ENCODE assay signal across 8 mouse cellular contexts in the genomic region with DNA sequence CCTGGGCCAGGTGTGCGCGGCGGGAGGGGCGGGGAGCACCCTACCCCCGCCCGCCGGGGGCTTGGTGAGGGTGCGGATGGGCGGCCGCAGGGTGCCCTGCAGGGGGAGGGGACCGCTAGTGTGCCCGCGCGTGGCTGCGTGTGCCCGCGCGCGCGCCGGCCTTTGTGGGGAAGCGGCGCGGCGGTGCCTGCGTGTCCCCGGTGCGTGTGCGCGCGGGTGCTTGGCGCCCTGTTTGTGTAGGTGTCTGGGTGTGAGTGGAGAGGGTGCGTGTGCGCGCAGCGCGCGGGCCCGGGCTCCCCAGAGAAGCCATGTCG. TPM values are rescaled to one million over a fixed set of nuclear protein-coding genes. Genes with fewer than 3 reads are reported as not detected.
A peak's percentile ranks its signal among the peaks of the same experiment; 100 is the strongest.
DNase-seq lines count a peak whose midpoint lies in the region; ATAC-seq lines count a peak whose summit lies in the region.

No protein-coding gene starts in this region.

- peak; percentile 82 for DNase-seq in layer of hippocampus, adult 11-12 months (ENCODE audit: low spot score)
- DNase-seq in layer of hippocampus, adult 9-10 months (ENCODE audit: low spot score): no peak
- peak; percentile 76 to 81 for DNase-seq in cerebellum, adult 18-20 months
- peak; percentile 70 to 71 for DNase-seq in frontal cortex, postnatal 10 days (ENCODE audit: low spot score in 2 of 2)
- peak; percentile 62 for DNase-seq in limb, embryonic 10.5 days (ENCODE audit: low spot score)
- DNase-seq in urinary bladder, adult 18-20 months (ENCODE audit: low spot score in 2 of 2): no peak
- no peak for DNase-seq in gastrocnemius, adult 18-20 months (ENCODE audit: low spot score)

- H3K27me3 ChIP-seq in limb, embryonic 10.5 days (ENCODE audit: low read depth, poor library complexity, severe bottlenecking): peaks cover 10% of the 10 kb centered on the region; the same call in 1 of the 2 replicates
- no peaks in the 10 kb centered on the region; the same call in 1 of the 2 replicates for H3K27me3 ChIP-seq in neural tube, embryonic 13.5 days

- H3K27ac ChIP-seq in limb, embryonic 10.5 days: peak overlapping the region; percentile 96
- H3K27ac ChIP-seq in neural tube, embryonic 13.5 days (replicated peaks): peak overlapping the region; percentile 99

- H3K9ac ChIP-seq in neural tube, embryonic 13.5 days: peak overlapping the region; percentile 98

- H3K4me1 ChIP-seq in limb, embryonic 10.5 days: peaks cover 82% of the 10 kb centered on the region
- H3K4me1 ChIP-seq in neural tube, embryonic 13.5 days (replicated peaks): peaks cover 66% of the 10 kb centered on the region

- peak overlapping the region; percentile 95 for H3K4me3 ChIP-seq in limb, embryonic 10.5 days
- peak overlapping the region; percentile 93 for H3K4me3 ChIP-seq in neural tube, embryonic 13.5 days

- no peak for ATAC-seq in neural tube, embryonic 13.5 days (ENCODE audit: low read depth)

- H3K9me3 ChIP-seq in limb, embryonic 10.5 days (replicated peaks): no peaks in the 10 kb centered on the region
- no peaks in the 10 kb centered on the region for H3K9me3 ChIP-seq in neural tube, embryonic 13.5 days

- 1% methylated on average over 40 of the region's 40 CpGs for WGBS in limb, embryonic 10.5 days
- WGBS in neural tube, embryonic 13.5 days: 1% methylated on average over 30 of the region's 40 CpGs

- peaks cover 8% of the 10 kb centered on the region for H3K36me3 ChIP-seq in limb, embryonic 10.5 days
- 0 out of 2 replicates have a peak, but pooled peaks cover 3% of the 10 kb centered on the region for H3K36me3 ChIP-seq in neural tube, embryonic 13.5 days

- peak overlapping the region; percentile 80 for H3K4me2 ChIP-seq in neural tube, embryonic 13.5 days

RNA-seq across cellular contexts. Expression of gene Adgrl1, which starts 1.0 kb away (rescaled TPM):
- 12.3 and 16.2 TPM in 2 replicates for polyA plus RNA-seq in limb, embryonic 10.5 days (2016; fragmentation: Nextera tagmentation; extraction: Ambion mirVana)
- polyA plus RNA-seq in neural tube, embryonic 13.5 days (2015; fragmentation: Nextera tagmentation; extraction: Ambion mirVana): 40.0 and 40.1 TPM in 2 replicates
- 10 to 100 TPM; 14.1 to 17.2 TPM for total RNA-seq in gastrocnemius, adult 18-20 months (2021)

RNA-seq across cellular contexts. Expression of gene Gm10644, which starts 54.1 kb away (rescaled TPM):
- 0.58 and 0.70 TPM in 2 replicates for polyA plus RNA-seq in limb, embryonic 10.5 days (2016; fragmentation: Nextera tagmentation; extraction: Ambion mirVana)
- polyA plus RNA-seq in neural tube, embryonic 13.5 days (2015; fragmentation: Nextera tagmentation; extraction: Ambion mirVana): 0.62 and 0.77 TPM in 2 replicates
- under 1 TPM; 0.57 to 0.75 TPM for total RNA-seq in gastrocnemius, adult 18-20 months (2021)

RNA-seq across cellular contexts. Expression of gene Asf1b, which starts 54.4 kb away (rescaled TPM):
- polyA plus RNA-seq in limb, embryonic 10.5 days (2016; fragmentation: Nextera tagmentation; extraction: Ambion mirVana): 94.6 and 101 TPM in 2 replicates
- polyA plus RNA-seq in neural tube, embryonic 13.5 days (2015; fragmentation: Nextera tagmentation; extraction: Ambion mirVana): 12.7 and 14.6 TPM in 2 replicates
- total RNA-seq in gastrocnemius, adult 18-20 months (2021): under 1 TPM; 0.24 to 0.32 TPM

Comparison
In these comparisons a context has a peak if more than half of its experiments do, and no peak if none do; other contexts are left out.
1. DNase-seq: peak in layer of hippocampus, adult 11-12 months (single experiment), cerebellum, adult 18-20 months (2 of 2), frontal cortex, postnatal 10 days (2 of 2) and limb, embryonic 10.5 days (single experiment); none in layer of hippocampus, adult 9-10 months (single experiment), urinary bladder, adult 18-20 months (0 of 2) and gastrocnemius, adult 18-20 months (single experiment).